Mouse (Mus musculus): Measurements from ENCODE around the gene Hhatl.

Hhatl gene

DNA sequence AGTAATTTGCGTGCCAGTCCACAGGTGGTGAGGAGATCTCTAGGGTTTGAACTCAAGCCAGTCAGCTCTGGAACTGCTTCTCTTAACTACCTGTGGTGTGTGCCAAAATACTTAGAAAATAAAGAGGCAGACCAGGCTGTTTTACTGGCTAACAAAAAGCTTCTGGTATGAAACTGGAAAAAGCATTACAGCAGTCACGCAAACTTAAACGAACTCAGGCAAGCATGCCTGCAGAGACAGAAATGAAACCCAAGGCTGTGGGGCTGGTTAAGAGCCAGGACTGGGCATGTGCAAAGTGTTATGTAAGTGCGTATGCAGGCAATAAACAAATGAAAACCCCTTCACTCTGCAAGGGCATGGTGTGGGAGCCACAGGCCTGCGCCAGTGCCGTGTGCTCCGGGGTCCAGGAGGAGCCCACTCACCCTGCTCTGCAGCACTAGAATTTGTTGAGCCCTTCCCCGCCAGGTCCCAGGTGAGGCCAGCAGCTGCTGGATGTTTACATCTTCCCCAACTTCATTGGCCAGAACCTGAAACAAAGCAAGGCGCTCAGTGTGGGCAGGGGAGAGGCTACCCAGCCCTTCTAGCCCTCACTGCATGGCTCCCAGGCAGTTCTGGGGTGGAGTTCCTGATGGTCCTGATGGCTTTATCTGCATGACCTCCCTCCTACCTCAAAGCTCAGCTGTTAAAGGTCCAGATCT, 26.9 kb upstream of the Hhatl start:
- H3K27me3 ChIP-seq (ENCODE audit: insufficient read depth, low read length): peaks cover 11% of the 10 kb centered on the region
- no peak for TF ChIP-seq CTCF (conservative IDR thresholded peaks at IDR 0.05; ENCODE audit: low read length)
- TF ChIP-seq NANOG (IDR thresholded peaks at IDR 0.05; ENCODE audit: borderline replicate concordance, low read length): no peak
- no peak for TF ChIP-seq POU5F1 (IDR thresholded peaks at IDR 0.05; ENCODE audit: borderline replicate concordance, low read length)
- H3K9me3 ChIP-seq (ENCODE audit: low read length): no peaks in the 10 kb centered on the region
- H3K36me3 ChIP-seq (ENCODE audit: insufficient read depth, low read length): no peaks in the 10 kb centered on the region
- peaks cover 16% of the 10 kb centered on the region for H3K4me1 ChIP-seq (replicated peaks; ENCODE audit: low read depth, low read length)
- no peak overlapping the region for H3K4me3 ChIP-seq (replicated peaks; ENCODE audit: low read length)

DNA sequence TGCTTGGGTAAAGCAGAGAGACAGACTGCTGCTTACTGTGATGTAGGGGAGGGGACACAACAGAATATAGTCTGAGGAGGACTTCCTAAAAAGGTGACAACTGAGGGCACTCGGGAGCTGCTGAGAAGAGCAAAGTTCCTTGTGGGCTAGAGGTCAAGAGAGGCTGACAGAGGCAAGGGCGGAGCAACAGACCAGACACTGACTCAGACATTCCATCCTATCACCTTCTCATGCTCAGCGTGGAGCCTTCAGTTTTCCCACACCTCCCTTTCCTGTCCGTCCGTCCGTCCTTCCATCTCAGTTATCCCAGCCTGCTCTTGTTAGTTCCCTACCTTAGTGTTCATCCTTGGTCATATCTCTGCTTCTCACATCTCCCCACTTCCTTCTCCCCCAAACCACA, 22.9 kb upstream of the Hhatl start:
- Histone ChIP-seq H3K4me1 (replicated peaks; ENCODE audit: low read depth, low read length) (peaks cover 16% of the 10 kb centered on the region), H3K4me3 (replicated peaks; ENCODE audit: low read length) (no peak overlapping the region), H3K36me3 (ENCODE audit: insufficient read depth, low read length) (no peaks in the 10 kb centered on the region), H3K27me3 (ENCODE audit: insufficient read depth, low read length) (peaks cover 9% of the 10 kb centered on the region), H3K9me3 (ENCODE audit: low read length) (no peaks in the 10 kb centered on the region)
- TF ChIP-seq NANOG (IDR thresholded peaks at IDR 0.05; ENCODE audit: borderline replicate concordance, low read length): no peak
- TF ChIP-seq POU5F1 (IDR thresholded peaks at IDR 0.05; ENCODE audit: borderline replicate concordance, low read length): no peak
- TF ChIP-seq CTCF (conservative IDR thresholded peaks at IDR 0.05; ENCODE audit: low read length): no peak

DNA sequence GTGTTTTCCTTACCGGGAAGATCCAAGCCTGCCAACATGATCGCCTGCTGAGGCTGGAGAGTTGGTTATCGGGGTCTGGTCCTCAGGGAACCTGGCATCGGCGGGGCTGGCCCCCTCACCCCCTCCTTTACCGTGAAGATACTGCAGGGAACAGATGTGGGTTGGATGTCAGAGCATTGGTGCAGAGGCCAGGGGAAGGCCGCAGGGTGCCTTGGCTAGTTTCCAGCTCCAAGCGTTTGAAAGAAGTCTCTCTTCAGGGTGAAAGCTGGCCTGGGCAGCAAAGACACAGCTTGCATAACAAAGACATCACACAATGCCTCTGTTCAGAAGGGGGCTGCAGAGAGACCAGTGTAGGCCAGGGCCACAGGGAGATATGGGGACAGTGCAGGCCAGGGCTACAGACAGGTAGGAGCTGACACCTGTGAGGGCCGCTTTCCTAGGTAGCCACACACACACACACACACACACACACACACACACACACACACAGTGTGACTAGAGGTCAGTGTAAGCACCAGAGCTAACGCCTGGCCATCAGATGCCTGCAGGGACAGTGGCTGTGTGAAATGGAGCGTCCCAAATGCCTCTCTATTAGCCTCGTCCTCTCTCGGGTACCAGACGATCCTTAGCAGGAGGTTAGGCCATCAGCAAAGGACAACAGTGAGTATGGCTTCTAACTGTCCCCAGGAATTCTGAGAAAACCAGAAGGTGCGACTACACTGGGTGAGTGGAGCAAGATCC, 17.9 kb upstream of the Hhatl start:
- H3K4me1 ChIP-seq (replicated peaks; ENCODE audit: low read depth, low read length): no peaks in the 10 kb centered on the region
- no peaks in the 10 kb centered on the region for H3K36me3 ChIP-seq (ENCODE audit: insufficient read depth, low read length)
- no peaks in the 10 kb centered on the region for H3K27me3 ChIP-seq (ENCODE audit: insufficient read depth, low read length)
- H3K4me3 ChIP-seq (replicated peaks; ENCODE audit: low read length): no peak overlapping the region
- H3K9me3 ChIP-seq (ENCODE audit: low read length): no peaks in the 10 kb centered on the region
- TF ChIP-seq NANOG (IDR thresholded peaks at IDR 0.05; ENCODE audit: borderline replicate concordance, low read length) (no peak), POU5F1 (IDR thresholded peaks at IDR 0.05; ENCODE audit: borderline replicate concordance, low read length) (no peak), CTCF (conservative IDR thresholded peaks at IDR 0.05; ENCODE audit: low read length) (no peak)

DNA sequence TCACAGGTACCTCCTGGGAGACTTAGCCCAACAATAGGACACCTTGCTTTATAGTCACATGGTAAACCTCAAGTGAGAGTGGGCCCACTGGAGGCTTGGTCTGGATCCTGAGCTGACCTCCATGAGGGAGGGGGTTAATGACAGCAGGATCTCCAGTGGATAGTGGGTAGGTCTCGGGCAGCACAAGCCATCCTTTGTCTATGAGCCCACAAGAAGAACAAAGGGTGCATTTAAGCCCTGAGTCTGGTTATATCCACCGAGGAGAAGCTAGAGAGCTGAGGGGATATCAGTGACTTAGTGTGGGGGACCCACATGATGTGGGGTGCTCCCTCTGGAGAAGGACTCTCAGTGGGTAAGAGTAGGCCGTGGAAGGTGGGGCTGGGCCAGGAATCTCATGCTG, 16.2 kb upstream of the Hhatl start:
- H3K36me3 ChIP-seq (ENCODE audit: insufficient read depth, low read length): no peaks in the 10 kb centered on the region
- no peaks in the 10 kb centered on the region for H3K9me3 ChIP-seq (ENCODE audit: low read length)
- TF ChIP-seq POU5F1 (IDR thresholded peaks at IDR 0.05; ENCODE audit: borderline replicate concordance, low read length) (no peak), CTCF (conservative IDR thresholded peaks at IDR 0.05; ENCODE audit: low read length) (no peak), NANOG (IDR thresholded peaks at IDR 0.05; ENCODE audit: borderline replicate concordance, low read length) (no peak)
- no peaks in the 10 kb centered on the region for H3K4me1 ChIP-seq (replicated peaks; ENCODE audit: low read depth, low read length)
- no peaks in the 10 kb centered on the region for H3K27me3 ChIP-seq (ENCODE audit: insufficient read depth, low read length)
- no peak overlapping the region for H3K4me3 ChIP-seq (replicated peaks; ENCODE audit: low read length)

DNA sequence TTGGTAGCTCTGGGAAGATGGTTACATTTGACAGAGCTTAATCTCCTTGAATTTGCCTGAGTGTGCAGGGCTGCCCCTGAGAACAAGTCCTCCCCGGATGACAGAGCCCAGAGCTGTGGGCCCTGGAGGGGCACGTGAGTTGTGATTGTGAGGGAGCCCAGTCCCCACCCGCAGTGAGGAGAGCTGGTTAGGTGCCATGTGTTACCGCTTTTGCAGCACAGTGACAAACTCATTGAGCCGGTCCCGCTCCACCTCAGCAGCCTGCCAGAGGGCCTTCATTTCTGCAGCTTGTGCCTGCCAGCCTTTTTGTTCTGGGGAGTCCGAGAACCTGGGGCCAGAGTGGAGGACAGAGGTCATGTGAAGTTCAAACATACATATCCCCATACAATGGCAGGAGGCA, 15.6 kb upstream of the Hhatl start:
- H3K4me3 ChIP-seq (replicated peaks; ENCODE audit: low read length): no peak overlapping the region
- no peak for TF ChIP-seq CTCF (conservative IDR thresholded peaks at IDR 0.05; ENCODE audit: low read length)
- no peak for TF ChIP-seq POU5F1 (IDR thresholded peaks at IDR 0.05; ENCODE audit: borderline replicate concordance, low read length)
- TF ChIP-seq NANOG (IDR thresholded peaks at IDR 0.05; ENCODE audit: borderline replicate concordance, low read length): no peak
- no peaks in the 10 kb centered on the region for H3K36me3 ChIP-seq (ENCODE audit: insufficient read depth, low read length)
- H3K4me1 ChIP-seq (replicated peaks; ENCODE audit: low read depth, low read length): no peaks in the 10 kb centered on the region
- no peaks in the 10 kb centered on the region for H3K9me3 ChIP-seq (ENCODE audit: low read length)
- H3K27me3 ChIP-seq (ENCODE audit: insufficient read depth, low read length): no peaks in the 10 kb centered on the region

DNA sequence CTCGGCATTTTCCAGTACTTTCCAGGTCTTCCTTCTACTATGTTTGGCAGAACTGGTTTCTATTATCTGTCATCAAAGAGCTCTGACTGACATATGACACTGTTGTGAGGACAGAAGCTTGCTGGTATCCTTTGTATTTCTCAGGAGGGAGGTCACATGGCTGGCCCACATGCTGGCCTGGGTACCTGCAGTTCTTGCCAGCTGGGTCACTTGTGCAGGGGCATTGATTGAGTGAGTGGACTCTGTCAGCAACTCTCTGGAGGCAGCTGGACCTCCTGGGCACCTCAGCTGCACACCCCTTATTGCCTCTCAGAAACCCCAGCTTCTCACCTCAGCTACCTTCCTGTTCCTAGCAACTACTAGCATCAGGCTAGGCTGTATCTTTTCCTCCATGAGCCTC, 15.2 kb upstream of the Hhatl start:
- Histone ChIP-seq H3K4me3 (replicated peaks; ENCODE audit: low read length) (no peak overlapping the region), H3K9me3 (ENCODE audit: low read length) (no peaks in the 10 kb centered on the region), H3K4me1 (replicated peaks; ENCODE audit: low read depth, low read length) (0 out of 2 replicates have a peak, but pooled peaks cover 3% of the 10 kb centered on the region), H3K36me3 (ENCODE audit: insufficient read depth, low read length) (no peaks in the 10 kb centered on the region), H3K27me3 (ENCODE audit: insufficient read depth, low read length) (peaks cover 2% of the 10 kb centered on the region; the same call in 1 of the 2 replicates)
- TF ChIP-seq NANOG (IDR thresholded peaks at IDR 0.05; ENCODE audit: borderline replicate concordance, low read length) (no peak), POU5F1 (IDR thresholded peaks at IDR 0.05; ENCODE audit: borderline replicate concordance, low read length) (no peak), CTCF (conservative IDR thresholded peaks at IDR 0.05; ENCODE audit: low read length) (no peak)

DNA sequence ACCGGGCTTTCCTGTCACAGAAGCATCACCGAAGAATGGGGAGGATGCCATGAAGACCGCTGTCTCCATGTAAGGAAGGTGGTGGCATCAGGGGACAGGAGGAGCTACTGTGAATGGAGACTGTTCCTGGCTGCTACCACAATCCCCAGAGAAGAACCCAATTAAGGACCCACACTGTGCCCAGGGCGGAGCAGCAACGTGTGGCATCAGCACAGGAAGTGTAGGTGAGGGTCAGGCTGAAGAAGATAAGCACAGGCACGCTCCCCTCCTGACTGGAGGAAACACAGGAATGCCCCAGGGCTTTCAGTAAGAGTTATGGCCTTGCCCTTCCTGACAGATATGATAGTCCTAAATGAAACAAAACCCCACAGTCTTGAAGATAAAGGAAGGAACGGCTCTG, 10.4 kb upstream of the Hhatl start:
- Histone ChIP-seq H3K4me3 (replicated peaks; ENCODE audit: low read length) (no peak overlapping the region), H3K4me1 (replicated peaks; ENCODE audit: low read depth, low read length) (peaks cover 17% of the 10 kb centered on the region), H3K36me3 (ENCODE audit: insufficient read depth, low read length) (no peaks in the 10 kb centered on the region), H3K9me3 (ENCODE audit: low read length) (no peaks in the 10 kb centered on the region), H3K27me3 (ENCODE audit: insufficient read depth, low read length) (peaks cover 30% of the 10 kb centered on the region)
- TF ChIP-seq NANOG (IDR thresholded peaks at IDR 0.05; ENCODE audit: borderline replicate concordance, low read length) (no peak), CTCF (conservative IDR thresholded peaks at IDR 0.05; ENCODE audit: low read length) (no peak), POU5F1 (IDR thresholded peaks at IDR 0.05; ENCODE audit: borderline replicate concordance, low read length) (no peak)

DNA sequence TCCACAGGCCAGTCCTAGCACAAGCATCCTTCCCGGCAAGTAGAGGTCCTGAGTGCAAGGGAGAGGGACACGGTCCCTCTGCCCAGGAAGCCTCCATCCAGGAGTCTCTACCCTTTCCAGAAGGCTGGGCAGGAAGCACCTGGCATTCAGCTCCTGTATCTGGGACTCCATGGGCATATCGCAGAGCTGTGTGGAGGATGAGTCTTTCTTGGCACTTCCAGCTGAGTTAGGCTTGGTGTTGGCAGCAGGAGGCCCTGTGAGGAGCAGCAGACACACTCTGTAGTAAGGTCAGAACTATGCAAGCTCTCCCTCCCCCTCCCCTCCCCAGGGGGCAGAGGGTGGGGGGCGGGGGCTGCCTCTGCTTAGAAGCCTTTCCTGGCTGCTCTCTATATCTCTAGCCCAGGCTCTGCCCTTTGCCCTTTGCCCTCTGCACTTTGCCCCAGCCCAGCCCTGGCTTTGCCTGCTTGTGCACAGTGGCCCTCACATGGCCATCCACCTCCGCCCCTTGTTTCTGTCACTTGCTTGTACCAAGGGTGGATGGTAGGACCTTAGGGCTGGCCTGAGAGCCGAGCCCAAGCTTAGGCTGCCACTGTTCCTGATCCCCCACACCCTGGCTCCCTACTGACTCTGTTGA, 6.7 kb upstream of the Hhatl start:
- no peaks in the 10 kb centered on the region for H3K9me3 ChIP-seq (ENCODE audit: low read length)
- H3K4me3 ChIP-seq (replicated peaks; ENCODE audit: low read length): no peak overlapping the region
- peaks cover 51% of the 10 kb centered on the region for H3K27me3 ChIP-seq (ENCODE audit: insufficient read depth, low read length)
- TF ChIP-seq CTCF (conservative IDR thresholded peaks at IDR 0.05; ENCODE audit: low read length) (no peak), NANOG (IDR thresholded peaks at IDR 0.05; ENCODE audit: borderline replicate concordance, low read length) (no peak), POU5F1 (IDR thresholded peaks at IDR 0.05; ENCODE audit: borderline replicate concordance, low read length) (no peak)
- H3K36me3 ChIP-seq (ENCODE audit: insufficient read depth, low read length): no peaks in the 10 kb centered on the region
- peaks cover 21% of the 10 kb centered on the region for H3K4me1 ChIP-seq (replicated peaks; ENCODE audit: low read depth, low read length)
